In genomic region chr17:17375581-17375980, GRCm38 (mm10) we compare ENCODE assay signal across 8 mouse cellular contexts. TPM values are rescaled to one million over a fixed set of nuclear protein-coding genes. Genes with fewer than 3 reads are reported as not detected.
DNase-seq lines count a peak whose midpoint lies in the region; ATAC-seq and TF ChIP-seq lines count a peak whose summit lies in the region.

No protein-coding gene starts in this region.

- no peak for ATAC-seq in kidney, embryonic 14.5 days (ENCODE audit: low FRiP score, low TSS enrichment)
- ATAC-seq in embryonic facial prominence, embryonic 12.5 days (ENCODE audit: insufficient number of reproducible peaks, insufficient read depth, low FRiP score, low TSS enrichment) = no peak
- ATAC-seq in intestine, postnatal 0 days = no peak

- no peaks in the 10 kb centered on the region for H3K9me3 ChIP-seq in kidney, embryonic 14.5 days (ENCODE audit: control insufficient read depth, low read length)
- H3K9me3 ChIP-seq in embryonic facial prominence, embryonic 12.5 days = no peaks in the 10 kb centered on the region
- no peaks in the 10 kb centered on the region for H3K9me3 ChIP-seq in intestine, postnatal 0 days (ENCODE audit: control insufficient read depth)

- peaks cover 22% of the 10 kb centered on the region; the same call in 1 of the 2 replicates for H3K36me3 ChIP-seq in kidney, embryonic 14.5 days (ENCODE audit: control insufficient read depth, insufficient read depth, low read length)
- H3K36me3 ChIP-seq in embryonic facial prominence, embryonic 12.5 days = peaks cover 17% of the 10 kb centered on the region; the same call in 1 of the 2 replicates
- peaks cover 17% of the 10 kb centered on the region for H3K36me3 ChIP-seq in intestine, postnatal 0 days (ENCODE audit: control insufficient read depth, insufficient read depth)
- peaks cover 11% of the 10 kb centered on the region for H3K36me3 ChIP-seq in myocyte (ENCODE audit: control insufficient read depth, insufficient read depth)

- no peak overlapping the region for H3ac ChIP-seq in myocyte (ENCODE audit: control insufficient read depth, insufficient read length)

- H3K4me1 ChIP-seq in kidney, embryonic 14.5 days (ENCODE audit: control insufficient read depth, insufficient read depth, low read length) = 0 out of 2 replicates have a peak, but pooled peaks cover 9% of the 10 kb centered on the region
- peaks cover 15% of the 10 kb centered on the region for H3K4me1 ChIP-seq in embryonic facial prominence, embryonic 12.5 days
- H3K4me1 ChIP-seq in intestine, postnatal 0 days (replicated peaks; ENCODE audit: control insufficient read depth, insufficient read depth, low read length) = no peaks in the 10 kb centered on the region; the same call in 1 of the 2 replicates

- TF ChIP-seq CTCF in intestine, postnatal 0 days (IDR thresholded peaks at IDR 0.05; ENCODE audit: low read depth) = no peak

- peak overlapping the region; percentile 74 for H3K4me2 ChIP-seq in kidney, embryonic 14.5 days (replicated peaks; ENCODE audit: low read depth, low read length)
- peak overlapping the region; percentile 73 for H3K4me2 ChIP-seq in embryonic facial prominence, embryonic 12.5 days (replicated peaks)
- peak overlapping the region; percentile 87; the same call in 1 of the 2 replicates for H3K4me2 ChIP-seq in intestine, postnatal 0 days (replicated peaks; ENCODE audit: low read depth)
- peak overlapping the region; percentile 88 for H3K4me2 ChIP-seq in myocyte (ENCODE audit: low read depth)

- peaks cover 51% of the 10 kb centered on the region for H3K79me2 ChIP-seq in myocyte (ENCODE audit: control insufficient read depth, insufficient read depth)

- H3K27me3 ChIP-seq in kidney, embryonic 14.5 days (ENCODE audit: control insufficient read depth, insufficient read depth, low read length) = no peaks in the 10 kb centered on the region
- H3K27me3 ChIP-seq in embryonic facial prominence, embryonic 12.5 days = no peaks in the 10 kb centered on the region
- H3K27me3 ChIP-seq in intestine, postnatal 0 days (replicated peaks; ENCODE audit: control insufficient read depth, insufficient read depth, low read length) = no peaks in the 10 kb centered on the region
- no peaks in the 10 kb centered on the region for H3K27me3 ChIP-seq in myocyte (ENCODE audit: control insufficient read depth, insufficient read depth, insufficient read length)

- H3K9ac ChIP-seq in kidney, embryonic 14.5 days (ENCODE audit: low read depth, low read length) = peak overlapping the region; percentile 87; the same call in 1 of the 2 replicates
- peak overlapping the region; percentile 72; the same call in 1 of the 2 replicates for H3K9ac ChIP-seq in embryonic facial prominence, embryonic 12.5 days
- H3K9ac ChIP-seq in intestine, postnatal 0 days (ENCODE audit: low read depth, low read length) = peak overlapping the region; percentile 75; the same call in 1 of the 2 replicates

- no peak for TF ChIP-seq POLR2A in myocyte (IDR thresholded peaks at IDR 0.05; ENCODE audit: insufficient read length, low read depth)

- DNase-seq in kidney, postnatal 10 days = no peak
- DNase-seq in left cerebral cortex, adult 9 months (ENCODE audit: low spot score in 2 of 2) = no peak
- no peak for DNase-seq in cerebellum, postnatal 25 days
- no peak for DNase-seq in gastrocnemius, adult 18-20 months (ENCODE audit: low spot score)

- 88% methylated on average over 3 of the region's 3 CpGs for WGBS in kidney, embryonic 14.5 days
- 92% methylated on average over 3 of the region's 3 CpGs for WGBS in embryonic facial prominence, embryonic 12.5 days
- 72% methylated on average over 3 of the region's 3 CpGs for WGBS in intestine, postnatal 0 days

- no peak overlapping the region for H3K27ac ChIP-seq in kidney, embryonic 14.5 days (ENCODE audit: low read depth, low read length)
- no peak overlapping the region for H3K27ac ChIP-seq in embryonic facial prominence, embryonic 12.5 days
- no peak overlapping the region for H3K27ac ChIP-seq in intestine, postnatal 0 days (ENCODE audit: low read depth, low read length)

- H3K4me3 ChIP-seq in kidney, embryonic 14.5 days (ENCODE audit: low read length) = peak overlapping the region; percentile 87; the same call in 1 of the 2 replicates
- H3K4me3 ChIP-seq in embryonic facial prominence, embryonic 12.5 days = peak overlapping the region; percentile 75
- peak overlapping the region; percentile 67 for H3K4me3 ChIP-seq in intestine, postnatal 0 days (ENCODE audit: low read depth, low read length)
- peak overlapping the region; percentile 87 for H3K4me3 ChIP-seq in myocyte

TF ChIP-seq in myocyte, 11 proteins besides CTCF, POLR2A, EP300 and RAD21:
- no peak for TF ChIP-seq MYOG (IDR thresholded peaks at IDR 0.05; ENCODE audit: control insufficient read depth in 1 of 3, insufficient read depth in 1 of 3, insufficient read length in 2 of 3, low read depth in 2 of 3)
- no peak for TF ChIP-seq USF1 (IDR thresholded peaks at IDR 0.05; ENCODE audit: low read depth)
- TF ChIP-seq TCF12 (IDR thresholded peaks at IDR 0.05; ENCODE audit: insufficient read depth, poor library complexity, severe bottlenecking) = no peak
- no peak for TF ChIP-seq REST (IDR thresholded peaks at IDR 0.05; ENCODE audit: insufficient read depth, insufficient read length)
- TF ChIP-seq CEBPB (IDR thresholded peaks at IDR 0.05; ENCODE audit: insufficient read depth, poor library complexity, severe bottlenecking) = peak; percentile 49; the same call in 1 of the 2 replicates

RNA-seq across cellular contexts. Expression of gene Riok2, which starts 1.5 kb away (rescaled TPM):
- 37.1 and 38.1 TPM in 2 replicates for polyA plus RNA-seq in kidney, embryonic 14.5 days (2014; fragmentation: Nextera tagmentation; extraction: Ambion mirVana)
- polyA plus RNA-seq in embryonic facial prominence, embryonic 12.5 days (2016; fragmentation: Nextera tagmentation; extraction: Ambion mirVana) = 33.0 and 33.5 TPM in 2 replicates
- 13.6 and 14.5 TPM in 2 replicates for polyA plus RNA-seq in intestine, postnatal 0 days (2015; fragmentation: Nextera tagmentation; extraction: Ambion mirVana)
- 13.3 TPM for polyA plus RNA-seq in myocyte (2012; fragmentation: generic; extraction: Trizol)
- total RNA-seq in gastrocnemius, adult 18-20 months (2021) = 10 to 100 TPM; 12.3 to 14.0 TPM

RNA-seq across cellular contexts. Expression of gene Lix1, which starts 26.9 kb away (rescaled TPM):
- polyA plus RNA-seq in kidney, embryonic 14.5 days (2014; fragmentation: Nextera tagmentation; extraction: Ambion mirVana) = 6.9 and 8.2 TPM in 2 replicates
- 50.3 and 50.9 TPM in 2 replicates for polyA plus RNA-seq in embryonic facial prominence, embryonic 12.5 days (2016; fragmentation: Nextera tagmentation; extraction: Ambion mirVana)
- polyA plus RNA-seq in intestine, postnatal 0 days (2015; fragmentation: Nextera tagmentation; extraction: Ambion mirVana) = 3.7 and 4.4 TPM in 2 replicates
- polyA plus RNA-seq in myocyte (2012; fragmentation: generic; extraction: Trizol) = 2.3 TPM
- total RNA-seq in gastrocnemius, adult 18-20 months (2021) = under 1 TPM; 0.43 to 0.64 TPM
